8 mouse cellular contexts compared by ENCODE assay signal in genomic region chr1:134560801-134561769, GRCm38 (mm10). TPM values are rescaled to one million over a fixed set of nuclear protein-coding genes. Genes with fewer than 3 reads are reported as not detected.
DNase-seq lines count a peak whose midpoint lies in the region; ATAC-seq and TF ChIP-seq lines count a peak whose summit lies in the region.

No protein-coding gene starts in this region.

- intact Hi-C loops in heart, postnatal 14 days (cut with DNase I): no loop called here

- ATAC-seq in embryonic facial prominence, embryonic 15.5 days (ENCODE audit: insufficient number of reproducible peaks, low FRiP score, low TSS enrichment, low read depth): peak; percentile 18; the same call in 1 of the 2 replicates
- ATAC-seq in lung, embryonic 16.5 days (ENCODE audit: low read depth): peak; percentile 12

- no peak for TF ChIP-seq CTCF in CH12.LX (conservative IDR thresholded peaks at IDR 0.05 in 1 of 2, IDR thresholded peaks at IDR 0.05 in 1 of 2; ENCODE audit: low read depth in 2 of 2, low read length in 2 of 2)

- H3K4me1 ChIP-seq in CH12.LX (ENCODE audit: control insufficient read depth in 1 of 2, insufficient read depth in 2 of 2): peaks cover 5 to 19% of the 10 kb centered on the region in 2 experiments
- peaks cover 21% of the 10 kb centered on the region for H3K4me1 ChIP-seq in embryonic facial prominence, embryonic 15.5 days
- peaks cover 16% of the 10 kb centered on the region for H3K4me1 ChIP-seq in lung, embryonic 16.5 days (replicated peaks; ENCODE audit: control insufficient read depth, insufficient read depth, low read length)

- in situ Hi-C loops in CH12.LX (cut with MboI; ENCODE audit: low pct_ligation_motif_present, low pct_unique_long_range_greater_than_20kb, low sequenced_read_pairs): no loop called here

- peaks cover 20% of the 10 kb centered on the region for H3K27me3 ChIP-seq in CH12.LX (replicated peaks)
- no peaks in the 10 kb centered on the region for H3K27me3 ChIP-seq in embryonic facial prominence, embryonic 15.5 days
- H3K27me3 ChIP-seq in lung, embryonic 16.5 days (ENCODE audit: control insufficient read depth, insufficient read depth, low read depth, low read length): no peaks in the 10 kb centered on the region

- dilution Hi-C loops in CH12.LX (cut with MboI; ENCODE audit: extremely low pct_ligation_motif_present, extremely low pct_unique_long_range_greater_than_20kb, low sequenced_read_pairs): no loop called here

- WGBS in embryonic facial prominence, embryonic 15.5 days: under 1% methylated on average over 56 of the region's 76 CpGs
- under 1% methylated on average over 63 of the region's 76 CpGs for WGBS in lung, embryonic 16.5 days

- TF ChIP-seq EP300 in CH12.LX (IDR thresholded peaks at IDR 0.05; ENCODE audit: low read length): no peak

- H3K4me2 ChIP-seq in CH12.LX (ENCODE audit: insufficient read depth, low read depth, poor library complexity, severe bottlenecking): peak overlapping the region; percentile 85
- H3K4me2 ChIP-seq in embryonic facial prominence, embryonic 15.5 days (replicated peaks): peak overlapping the region; percentile 56
- peak overlapping the region; percentile 87 for H3K4me2 ChIP-seq in lung, embryonic 16.5 days (ENCODE audit: low read depth, low read length)

- TF ChIP-seq POLR2A in CH12.LX (IDR thresholded peaks at IDR 0.05; ENCODE audit: low read depth, low read length): no peak

- H3K9ac ChIP-seq in CH12.LX (ENCODE audit: insufficient read depth, low read depth): peak overlapping the region; percentile 69
- H3K9ac ChIP-seq in embryonic facial prominence, embryonic 15.5 days: peak overlapping the region; percentile 99
- H3K9ac ChIP-seq in lung, embryonic 16.5 days (ENCODE audit: low read length): peak overlapping the region; percentile 98

- H3K27ac ChIP-seq in CH12.LX (ENCODE audit: insufficient read depth, low read depth): peak overlapping the region; percentile 27; the same call in 1 of the 2 replicates
- peak overlapping the region; percentile 97 for H3K27ac ChIP-seq in embryonic facial prominence, embryonic 15.5 days (replicated peaks)
- H3K27ac ChIP-seq in lung, embryonic 16.5 days (ENCODE audit: low read length): peak overlapping the region; percentile 95

- peak overlapping the region; percentile 52 to 96 (median 76) for H3K4me3 ChIP-seq in CH12.LX (replicated peaks in 1 of 3; ENCODE audit: low read depth in 2 of 3, low read length in 2 of 3, poor library complexity in 1 of 3)
- peak overlapping the region; percentile 82 for H3K4me3 ChIP-seq in embryonic facial prominence, embryonic 15.5 days (replicated peaks)
- H3K4me3 ChIP-seq in lung, embryonic 16.5 days (ENCODE audit: low read length): peak overlapping the region; percentile 100

- DNase-seq in CH12.LX (ENCODE audit: extremely low read depth): no peak
- DNase-seq in adrenal gland, adult 2 months: peak; percentile 45
- peak; percentile 40 to 46 for DNase-seq in heart, postnatal 14 days
- DNase-seq in layer of hippocampus, adult 18-20 months (ENCODE audit: low spot score in 2 of 2): peak; percentile 16 to 23
- peak; percentile 29 to 32 for DNase-seq in right cerebral cortex, adult 2 months (ENCODE audit: low spot score in 2 of 2)
- DNase-seq in urinary bladder, postnatal 14 days (ENCODE audit: low spot score): peak; percentile 21

- H3K79me2 ChIP-seq in CH12.LX (replicated peaks; ENCODE audit: control insufficient read depth, extremely low read depth, insufficient read depth, poor library complexity, severe bottlenecking): peaks cover 54% of the 10 kb centered on the region

- no peaks in the 10 kb centered on the region for H3K9me3 ChIP-seq in CH12.LX (replicated peaks; ENCODE audit: low read length)
- H3K9me3 ChIP-seq in embryonic facial prominence, embryonic 15.5 days (replicated peaks): no peaks in the 10 kb centered on the region
- no peaks in the 10 kb centered on the region for H3K9me3 ChIP-seq in lung, embryonic 16.5 days (ENCODE audit: control insufficient read depth, low read length)

- no peaks in the 10 kb centered on the region for H3K36me3 ChIP-seq in CH12.LX (replicated peaks in 1 of 2; ENCODE audit: control insufficient read depth in 1 of 2, insufficient read depth in 1 of 2, low read length in 1 of 2)
- H3K36me3 ChIP-seq in embryonic facial prominence, embryonic 15.5 days: no peaks in the 10 kb centered on the region
- H3K36me3 ChIP-seq in lung, embryonic 16.5 days (ENCODE audit: control insufficient read depth, insufficient read depth, low read length): no peaks in the 10 kb centered on the region

- TF ChIP-seq RAD21 in CH12.LX (IDR thresholded peaks at IDR 0.05; ENCODE audit: low read depth, low read length): no peak

TF ChIP-seq in CH12.LX, 34 proteins besides CTCF, POLR2A, EP300 and RAD21:
- TF ChIP-seq TCF12 (IDR thresholded peaks at IDR 0.05; ENCODE audit: low read depth, low read length) (0 out of 2 replicates have a peak, but pooled peaks have one; percentile 14), ZC3H11A (IDR thresholded peaks at IDR 0.05; ENCODE audit: low read depth, low read length) (no peak), JUND (conservative IDR thresholded peaks at IDR 0.05; ENCODE audit: low read depth, low read length) (no peak), JUN (IDR thresholded peaks at IDR 0.05; ENCODE audit: insufficient read depth, low read depth, low read length) (no peak), IRF4 (IDR thresholded peaks at IDR 0.05; ENCODE audit: low read depth, low read length) (no peak), NRF1 (IDR thresholded peaks at IDR 0.05; ENCODE audit: low read depth, low read length) (no peak), KAT2A (IDR thresholded peaks at IDR 0.05; ENCODE audit: insufficient replicate concordance, low read length) (no peak), ZNF384 (IDR thresholded peaks at IDR 0.05; ENCODE audit: low read depth, low read length) (no peak), E2F4 (IDR thresholded peaks at IDR 0.05; ENCODE audit: insufficient replicate concordance, low read depth, low read length) (no peak)

RNA-seq across cellular contexts. Expression of gene Kdm5b, which starts 1.1 kb away (rescaled TPM):
- total RNA-seq in CH12.LX (2012; rRNA removed) (8.9 and 14.3 TPM in 2 replicates), CH12.LX (2014; rRNA removed) (1.8 and 1.9 TPM in 2 replicates)
- 4.1 and 5.8 TPM in 2 replicates for polyA plus RNA-seq in CH12.LX (2012; ENCODE audit: insufficient read length, low read depth)
- total RNA-seq in adrenal gland, adult 2 months (2021): 10 to 100 TPM; 36.0 TPM
- polyA plus RNA-seq in adrenal gland, adult 2 months (2012; rRNA removed): 22.3 and 23.5 TPM in 2 replicates
- 73.5 and 76.0 TPM in 2 replicates for polyA plus RNA-seq in embryonic facial prominence, embryonic 15.5 days (2015; fragmentation: Nextera tagmentation; extraction: Ambion mirVana)
- 10 to 100 TPM; 25.5 to 25.8 TPM for total RNA-seq in heart, postnatal 14 days (2021)
- 10 to 100 TPM; 67.4 to 70.5 TPM for total RNA-seq in layer of hippocampus, adult 18-20 months (2021)
- 43.4 and 46.4 TPM in 2 replicates for polyA plus RNA-seq in lung, embryonic 16.5 days (2015; fragmentation: Nextera tagmentation; extraction: Ambion mirVana)

RNA-seq across cellular contexts. Expression of gene Mgat4e, which starts 11.6 kb away (rescaled TPM):
- total RNA-seq in CH12.LX (2012; rRNA removed) (0.08 TPM in 1 of 2 replicates, not detected in the other), CH12.LX (2014; rRNA removed) (not detected in 2 replicates)
- not detected in 2 replicates for polyA plus RNA-seq in CH12.LX (2012; ENCODE audit: insufficient read length, low read depth)
- total RNA-seq in adrenal gland, adult 2 months (2021): not detected
- polyA plus RNA-seq in adrenal gland, adult 2 months (2012; rRNA removed): not detected in 2 replicates
- not detected in 2 replicates for polyA plus RNA-seq in embryonic facial prominence, embryonic 15.5 days (2015; fragmentation: Nextera tagmentation; extraction: Ambion mirVana)
- total RNA-seq in heart, postnatal 14 days (2021): not detected
- total RNA-seq in layer of hippocampus, adult 18-20 months (2021): under 1 TPM in 1 of 2 experiments, not detected in 1; 0.22 TPM
- not detected in 2 replicates for polyA plus RNA-seq in lung, embryonic 16.5 days (2015; fragmentation: Nextera tagmentation; extraction: Ambion mirVana)

Comparison
In these comparisons a context has a peak if more than half of its experiments do, and no peak if none do; other contexts are left out.
1. H3K27ac ChIP-seq: peak in every context shown above with its lines; median percentile 97 in embryonic facial prominence, embryonic 15.5 days; 95 in lung, embryonic 16.5 days; 27 in CH12.LX.